8 mouse cellular contexts compared by ENCODE assay signal in the genomic region with DNA sequence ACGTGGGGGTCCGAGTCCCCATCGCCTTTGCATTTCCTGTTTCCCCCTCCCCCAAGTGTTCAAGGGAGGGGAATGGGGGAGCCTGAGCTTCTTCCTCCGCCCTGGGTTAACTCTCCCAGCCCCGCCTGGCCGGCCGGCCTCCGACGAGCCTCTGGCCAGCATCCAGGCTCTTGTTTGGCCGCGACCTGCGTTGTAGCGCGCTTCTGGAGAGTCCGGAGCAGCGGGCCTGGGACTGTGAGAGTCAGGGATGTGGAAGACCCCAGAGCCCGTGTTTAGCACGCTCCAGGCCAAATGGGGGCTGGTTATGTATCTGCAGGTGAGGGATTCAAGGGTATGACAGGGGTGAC. TPM values are rescaled to one million over a fixed set of nuclear protein-coding genes. Genes with fewer than 3 reads are reported as not detected.
A peak's percentile ranks its signal among the peaks of the same experiment; 100 is the strongest.
DNase-seq lines count a peak whose midpoint lies in the region; TF ChIP-seq lines count a peak whose summit lies in the region.

No protein-coding gene starts in this region.

- intact Hi-C loops in left cerebral cortex, adult 2 months (cut with DNase I) = no loop called here
- intact Hi-C loops in heart, postnatal 10 days (cut with DNase I) = loop anchor here (2.0 kb wide), 2 partner anchors 35 to 37 kb away; no protein-coding TSS in a partner anchor

- WGBS in embryonic facial prominence, embryonic 10.5 days = under 1% methylated on average over 18 of the region's 18 CpGs
- WGBS in midbrain, embryonic 10.5 days = under 1% methylated on average over 17 of the region's 18 CpGs

- no peak overlapping the region for H3K27ac ChIP-seq in left cerebral cortex, adult 2 months
- peak overlapping the region; percentile 90 for H3K27ac ChIP-seq in embryonic facial prominence, embryonic 10.5 days (replicated peaks)
- peak overlapping the region; percentile 93 for H3K27ac ChIP-seq in midbrain, embryonic 10.5 days (replicated peaks)

- H3K36me3 ChIP-seq in embryonic facial prominence, embryonic 10.5 days (replicated peaks) = no peaks in the 10 kb centered on the region
- H3K36me3 ChIP-seq in midbrain, embryonic 10.5 days = no peaks in the 10 kb centered on the region

- H3K4me3 ChIP-seq in left cerebral cortex, adult 2 months = peak overlapping the region; percentile 67
- peak overlapping the region; percentile 74 for H3K4me3 ChIP-seq in embryonic facial prominence, embryonic 10.5 days
- peak overlapping the region; percentile 64 for H3K4me3 ChIP-seq in midbrain, embryonic 10.5 days

- TF ChIP-seq CTCF in left cerebral cortex, adult 2 months (IDR thresholded peaks at IDR 0.05) = no peak

- peaks cover 11% of the 10 kb centered on the region for H3K27me3 ChIP-seq in embryonic facial prominence, embryonic 10.5 days (replicated peaks; ENCODE audit: low read depth, poor library complexity, severe bottlenecking)
- H3K27me3 ChIP-seq in midbrain, embryonic 10.5 days (ENCODE audit: low read depth, poor library complexity, severe bottlenecking) = peaks cover 7% of the 10 kb centered on the region

- peaks cover 21% of the 10 kb centered on the region for H3K4me1 ChIP-seq in embryonic facial prominence, embryonic 10.5 days
- H3K4me1 ChIP-seq in midbrain, embryonic 10.5 days = peaks cover 28% of the 10 kb centered on the region

- DNase-seq in left cerebral cortex, adult 2 months (ENCODE audit: extremely low spot score in 1 of 2, low spot score in 2 of 2) = no peak
- DNase-seq in left cerebral cortex, adult 9 months (ENCODE audit: low spot score in 2 of 2) = no peak
- DNase-seq in embryonic facial prominence, embryonic 10.5 days (ENCODE audit: low spot score) = no peak
- peak; percentile 84 to 85 for DNase-seq in heart, postnatal 10 days
- DNase-seq in kidney, postnatal 4 days = peak; percentile 80 to 83
- peak; percentile 69 for DNase-seq in midbrain, embryonic 10.5 days (ENCODE audit: low spot score)
- no peak for DNase-seq in spleen, adult 12 weeks (ENCODE audit: low spot score)
- no peak for DNase-seq in thymus, postnatal 4 days

- no peaks in the 10 kb centered on the region for H3K9me3 ChIP-seq in embryonic facial prominence, embryonic 10.5 days
- H3K9me3 ChIP-seq in midbrain, embryonic 10.5 days (replicated peaks) = peaks cover 7% of the 10 kb centered on the region; the same call in 1 of the 2 replicates

RNA-seq across cellular contexts. Expression of gene Adamts7, which starts 0.9 kb away (rescaled TPM):
- under 1 TPM; 0.29 to 0.63 TPM for total RNA-seq in left cerebral cortex, adult 2 months (2021)
- polyA plus RNA-seq in embryonic facial prominence, embryonic 10.5 days (2016; fragmentation: Nextera tagmentation; extraction: Ambion mirVana) = 14.6 and 14.9 TPM in 2 replicates
- 10 to 100 TPM; 21.8 to 24.0 TPM for total RNA-seq in heart, postnatal 10 days (2021)
- polyA plus RNA-seq in midbrain, embryonic 10.5 days (2016; fragmentation: Nextera tagmentation; extraction: Ambion mirVana) = 16.7 and 21.0 TPM in 2 replicates

RNA-seq across cellular contexts. Expression of gene Morf4l1, which starts 49.1 kb away (rescaled TPM):
- total RNA-seq in left cerebral cortex, adult 2 months (2021) = 100 to 1,000 TPM; 422 to 465 TPM
- 515 and 519 TPM in 2 replicates for polyA plus RNA-seq in embryonic facial prominence, embryonic 10.5 days (2016; fragmentation: Nextera tagmentation; extraction: Ambion mirVana)
- total RNA-seq in heart, postnatal 10 days (2021) = 100 to 1,000 TPM; 292 to 311 TPM
- polyA plus RNA-seq in midbrain, embryonic 10.5 days (2016; fragmentation: Nextera tagmentation; extraction: Ambion mirVana) = 603 and 629 TPM in 2 replicates

Comparison
In these comparisons a context has a peak if more than half of its experiments do, and no peak if none do; other contexts are left out.
1. DNase-seq: peak in heart, postnatal 10 days (2 of 2), kidney, postnatal 4 days (2 of 2) and midbrain, embryonic 10.5 days (single experiment); none in left cerebral cortex, adult 2 months (0 of 2), left cerebral cortex, adult 9 months (0 of 2), embryonic facial prominence, embryonic 10.5 days (single experiment), spleen, adult 12 weeks (single experiment) and thymus, postnatal 4 days (single experiment).
2. RNA of gene Adamts7, which starts 0.9 kb away (total RNA-seq): 21.8 to 24.0 TPM in heart, postnatal 10 days; 0.29 to 0.63 TPM in left cerebral cortex, adult 2 months; every median in the first group is over 10 times any median in the second.
3. Peak in every context shown above with its lines, with median percentiles within 50 percentile points of each other: H3K4me3 ChIP-seq.